Mouse (Mus musculus): ENCODE results near the gene Sh2d4b. TPM values are rescaled to one million over a fixed set of nuclear protein-coding genes. Genes with fewer than 3 reads are reported as not detected.

Gene Sh2d4b
- total RNA-seq (2021): 1 to 10 TPM; 5.8 to 6.7 TPM
- long read RNA-seq, experiment 1: 0 reads
- long read RNA-seq, experiment 2: 0 reads

DNA sequence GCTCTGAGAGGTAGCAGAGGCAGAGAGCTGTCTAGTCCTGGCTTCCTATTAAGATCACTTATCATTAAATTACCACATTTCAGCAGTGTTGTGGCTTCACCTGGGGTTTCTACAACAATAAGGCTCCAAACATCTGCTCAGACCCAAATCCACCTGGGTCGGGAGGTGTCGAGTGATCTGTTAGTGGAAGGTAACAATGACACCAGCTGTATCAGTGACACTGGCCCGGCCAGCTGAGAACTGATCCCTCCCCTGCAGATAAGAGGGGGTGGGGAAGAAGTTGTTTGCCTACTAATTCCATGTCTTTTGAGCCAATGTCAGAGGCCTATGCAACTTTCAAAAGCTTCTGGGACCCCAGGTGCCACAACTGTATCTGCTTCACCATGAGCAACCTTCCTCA, at the start of gene Sh2d4b:
TSS of gene Sh2d4b (minus strand) at position 71 of the 400 bp plus-strand sequence.
- H3K27ac ChIP-seq: no peak within 1 kb of the TSS
- H3K4me3 ChIP-seq: no peak within 1 kb of the TSS
- no peak for DNase-seq (ENCODE audit: extremely low spot score in 1 of 2, low spot score in 2 of 2)
- intact Hi-C loops (cut with DNase I): loop anchor here (5.0 kb wide), 1 partner anchor 1361 kb away; no protein-coding TSS in a partner anchor
- no peak for TF ChIP-seq CTCF (IDR thresholded peaks at IDR 0.05)

DNA sequence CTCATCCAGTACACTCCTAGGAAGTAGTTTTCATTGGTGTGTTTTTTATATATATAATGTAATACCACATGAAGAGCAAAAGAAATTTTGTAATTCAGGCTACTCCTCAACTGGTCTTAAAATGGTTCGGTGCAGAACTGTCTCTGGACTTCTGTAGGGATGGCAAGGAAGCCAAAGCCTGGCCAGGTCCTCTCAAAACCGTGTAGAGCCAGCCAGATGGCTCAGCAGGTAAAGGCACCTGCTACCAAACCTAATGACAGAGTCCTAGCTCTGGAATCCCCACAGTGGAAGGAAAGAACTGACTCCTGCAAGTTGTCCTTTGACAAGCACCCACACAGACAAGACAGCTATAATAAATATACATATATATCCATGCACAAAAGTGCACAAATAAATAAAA, 49.4 kb upstream of the Sh2d4b start:
- no peak for DNase-seq (ENCODE audit: extremely low spot score in 1 of 2, low spot score in 2 of 2)
- Histone ChIP-seq H3K27ac (peak overlapping the region; percentile 30; the same call in 1 of the 2 replicates), H3K4me3 (no peak overlapping the region)
- intact Hi-C loops (cut with DNase I): no loop called here
- no peak for TF ChIP-seq CTCF (IDR thresholded peaks at IDR 0.05)

DNA sequence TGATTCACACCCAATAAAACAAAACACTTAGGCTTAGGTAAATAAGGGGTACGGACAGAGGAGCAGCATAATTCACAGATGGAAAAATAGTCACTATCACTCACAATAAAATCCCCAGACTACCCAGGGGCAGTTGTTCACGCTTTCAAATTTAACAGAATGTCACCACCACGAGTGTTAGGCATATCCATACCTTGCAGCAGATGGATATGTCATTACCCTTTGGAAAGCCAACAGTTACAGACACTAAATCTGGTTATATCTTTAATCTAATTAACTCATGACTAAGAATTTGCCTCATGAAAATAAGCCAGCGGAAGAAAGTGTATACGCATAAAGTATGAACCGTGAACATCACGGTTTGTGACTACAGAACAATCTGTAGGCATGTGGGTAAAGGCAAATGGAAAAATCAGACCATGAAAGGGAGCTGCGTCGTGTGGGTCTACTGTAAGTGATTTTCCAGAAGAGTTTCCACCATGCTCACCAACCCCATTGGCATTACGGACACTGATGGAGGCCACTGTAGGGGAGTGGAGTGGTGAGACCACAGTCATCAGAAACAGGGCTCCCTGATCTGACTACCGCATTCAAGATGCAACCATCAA, 45.4 kb upstream of the Sh2d4b start:
- intact Hi-C loops (cut with DNase I): no loop called here
- no peak overlapping the region for H3K4me3 ChIP-seq
- no peak overlapping the region for H3K27ac ChIP-seq
- no peak for DNase-seq (ENCODE audit: extremely low spot score in 1 of 2, low spot score in 2 of 2)
- TF ChIP-seq CTCF (IDR thresholded peaks at IDR 0.05): no peak

DNA sequence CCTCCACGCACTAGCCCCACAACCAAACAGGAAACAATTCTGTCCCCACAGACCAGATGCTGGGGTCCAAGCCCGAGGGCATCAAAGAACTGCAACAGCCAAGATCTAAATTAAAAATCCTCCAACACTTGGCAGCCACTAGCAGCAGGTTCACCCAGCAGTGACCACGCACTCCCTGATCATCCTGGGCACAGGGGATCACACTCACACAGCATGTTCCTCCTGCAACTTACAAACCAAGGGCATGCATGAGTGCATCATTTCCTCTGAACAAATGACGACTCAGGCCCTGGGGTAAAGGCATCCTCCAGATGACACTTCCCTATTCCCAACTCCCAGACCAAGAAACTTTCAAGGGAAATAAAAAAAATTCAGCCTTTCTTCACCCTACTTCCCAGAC, 44.0 kb upstream of the Sh2d4b start:
- no peak for TF ChIP-seq CTCF (IDR thresholded peaks at IDR 0.05)
- DNase-seq (ENCODE audit: extremely low spot score in 1 of 2, low spot score in 2 of 2): no peak
- intact Hi-C loops (cut with DNase I): no loop called here
- H3K4me3 ChIP-seq: no peak overlapping the region
- no peak overlapping the region for H3K27ac ChIP-seq

DNA sequence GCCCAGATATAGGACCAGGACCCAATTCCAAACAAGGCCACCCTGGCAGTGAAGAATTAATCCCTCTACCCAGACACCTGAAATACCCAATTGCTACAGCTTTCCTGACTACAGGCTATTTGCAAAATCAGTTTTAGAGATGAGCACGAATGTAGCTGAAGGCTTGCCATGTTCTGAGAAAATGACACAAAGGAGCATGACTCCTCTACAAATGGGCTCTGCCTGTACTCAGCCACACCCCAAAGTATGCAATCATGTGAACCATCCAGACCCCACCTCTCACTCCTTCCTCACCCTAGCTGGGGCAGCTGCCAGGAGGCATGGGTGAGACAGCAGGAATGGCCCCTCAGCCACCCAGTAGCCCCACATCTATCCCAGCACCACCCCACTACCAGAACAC, 42.4 kb upstream of the Sh2d4b start:
- intact Hi-C loops (cut with DNase I): no loop called here
- H3K27ac ChIP-seq: no peak overlapping the region; the same call in 1 of the 2 replicates
- H3K4me3 ChIP-seq: no peak overlapping the region
- no peak for DNase-seq (ENCODE audit: extremely low spot score in 1 of 2, low spot score in 2 of 2)
- TF ChIP-seq CTCF (IDR thresholded peaks at IDR 0.05): no peak

DNA sequence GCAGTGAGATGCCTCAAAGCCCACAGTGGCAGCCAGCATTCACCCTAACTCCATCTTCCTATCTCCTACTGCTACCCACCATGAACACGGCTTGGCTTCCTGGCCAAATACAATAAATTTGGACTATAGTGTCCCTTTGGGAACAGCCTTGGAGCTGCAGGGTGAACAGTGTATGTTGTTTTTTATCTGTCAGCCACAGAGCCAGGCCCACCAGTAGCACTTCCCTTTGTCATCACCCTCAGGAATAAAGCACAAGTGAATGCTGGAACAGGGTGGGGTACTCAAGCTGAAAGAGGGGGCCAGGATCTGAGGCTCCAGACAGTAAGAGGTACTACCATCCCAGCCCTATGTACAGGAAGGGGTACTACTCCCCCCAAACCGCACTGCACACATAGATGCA, 42.0 kb upstream of the Sh2d4b start:
- no peak for DNase-seq (ENCODE audit: extremely low spot score in 1 of 2, low spot score in 2 of 2)
- TF ChIP-seq CTCF (IDR thresholded peaks at IDR 0.05): no peak

DNA sequence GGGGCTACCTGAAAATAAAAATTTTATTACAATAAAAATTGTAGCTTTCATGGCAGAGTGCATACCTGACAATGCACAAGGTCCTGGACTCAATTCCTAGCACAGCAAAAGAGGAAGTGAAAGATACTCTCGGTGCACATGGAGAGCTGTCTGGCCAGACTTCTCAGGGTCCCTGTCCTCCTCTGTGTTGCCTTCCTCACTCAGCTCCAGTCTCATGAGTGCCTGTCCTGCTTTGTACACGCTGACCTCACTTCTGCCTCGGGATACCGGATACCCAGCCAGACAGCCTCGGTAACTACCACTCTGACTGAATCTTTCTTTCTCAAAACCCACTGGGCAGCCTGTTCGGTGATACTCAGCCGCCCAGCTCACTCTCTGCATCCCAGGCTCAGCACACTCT, 40.3 kb upstream of the Sh2d4b start:
- TF ChIP-seq CTCF (IDR thresholded peaks at IDR 0.05): no peak
- no peak overlapping the region for H3K27ac ChIP-seq

More for the DNA sequence above, 42.0 kb upstream of the Sh2d4b start:
- intact Hi-C loops (cut with DNase I): no loop called here
- no peak overlapping the region for H3K27ac ChIP-seq
- H3K4me3 ChIP-seq: no peak overlapping the region

DNA sequence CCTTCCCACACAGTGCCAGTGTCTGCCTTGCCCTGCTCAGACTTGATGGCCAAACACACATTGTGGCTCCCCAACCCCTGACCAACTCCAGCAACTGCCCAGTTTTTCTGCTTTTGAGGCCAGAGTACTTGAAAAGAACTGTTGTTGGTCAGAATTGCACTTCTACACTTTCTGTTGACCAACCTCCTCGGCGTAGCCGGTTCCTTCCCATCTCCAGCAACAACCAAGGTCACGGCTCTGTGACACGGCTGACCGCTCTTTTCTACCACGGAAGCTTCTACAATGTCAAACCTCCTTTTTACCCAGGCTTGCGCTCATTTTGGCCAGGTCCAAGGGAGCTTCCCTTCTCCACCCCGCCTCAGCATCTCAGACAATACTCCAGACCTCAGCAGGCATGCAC, 39.2 kb upstream of the Sh2d4b start:
- no peak overlapping the region for H3K4me3 ChIP-seq
- intact Hi-C loops (cut with DNase I): no loop called here

More for the DNA sequence above, 40.3 kb upstream of the Sh2d4b start:
- intact Hi-C loops (cut with DNase I): no loop called here
- DNase-seq (ENCODE audit: extremely low spot score in 1 of 2, low spot score in 2 of 2): no peak
- H3K4me3 ChIP-seq: no peak overlapping the region

DNA sequence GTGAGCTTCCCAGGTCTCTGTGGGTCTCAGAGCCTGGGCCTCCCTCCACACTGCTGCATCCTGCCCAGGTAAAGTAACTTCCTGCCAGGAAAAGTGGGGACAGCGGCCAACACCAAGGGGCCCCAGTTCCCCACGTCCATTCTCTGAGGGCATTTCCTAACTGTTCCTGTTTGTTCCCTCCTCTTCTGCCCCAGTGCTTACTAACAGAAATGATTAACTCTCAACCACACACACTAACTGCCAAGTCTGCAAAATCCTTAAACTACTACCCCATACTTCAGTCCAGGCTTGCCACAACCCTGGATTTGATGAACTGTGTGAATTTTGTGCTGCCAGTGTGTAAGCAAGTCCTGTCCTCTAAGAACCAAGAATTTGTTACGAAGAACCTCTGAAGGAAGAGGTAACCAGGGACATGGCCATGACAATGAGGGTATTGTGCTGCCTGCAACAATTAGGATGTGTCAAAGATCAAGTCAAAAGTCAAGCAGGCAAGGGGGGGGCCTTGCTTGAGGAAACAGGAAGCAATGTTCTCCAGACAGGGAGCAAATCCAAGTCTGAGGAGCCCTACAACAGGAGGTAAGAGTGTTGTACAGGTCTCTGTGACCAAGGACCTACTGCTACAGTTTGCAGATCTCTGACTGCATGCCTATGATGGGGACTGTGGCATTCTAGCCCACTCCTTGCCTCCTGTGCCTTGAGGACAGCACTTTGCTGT, 38.2 kb upstream of the Sh2d4b start:
- intact Hi-C loops (cut with DNase I): no loop called here
- no peak overlapping the region for H3K4me3 ChIP-seq
- TF ChIP-seq CTCF (IDR thresholded peaks at IDR 0.05): no peak
- H3K27ac ChIP-seq: peak overlapping the region; percentile 13
- no peak for DNase-seq (ENCODE audit: extremely low spot score in 1 of 2, low spot score in 2 of 2)

More for the DNA sequence above, 39.2 kb upstream of the Sh2d4b start:
- H3K27ac ChIP-seq: no peak overlapping the region
- DNase-seq (ENCODE audit: extremely low spot score in 1 of 2, low spot score in 2 of 2): no peak
- no peak for TF ChIP-seq CTCF (IDR thresholded peaks at IDR 0.05)

DNA sequence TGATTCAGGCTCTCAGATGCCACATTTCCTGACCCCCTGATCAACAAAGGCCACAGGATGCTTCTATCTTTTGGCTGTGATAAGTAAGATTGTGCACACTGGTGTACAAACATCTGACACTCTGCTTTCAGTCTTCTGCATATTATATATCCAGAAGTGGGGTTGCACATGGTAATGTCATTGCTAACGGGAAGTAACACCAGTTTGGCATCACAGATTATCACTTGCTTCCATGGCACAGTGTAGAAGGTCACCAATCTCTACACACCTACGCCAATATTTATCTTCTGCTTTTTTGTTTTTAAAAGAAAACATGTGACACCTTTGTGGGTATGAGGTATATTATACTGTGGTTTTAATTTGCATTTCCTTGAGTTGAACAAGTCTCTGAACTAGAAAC, 36.9 kb upstream of the Sh2d4b start:
- DNase-seq (ENCODE audit: extremely low spot score in 1 of 2, low spot score in 2 of 2): no peak
- intact Hi-C loops (cut with DNase I): no loop called here
- TF ChIP-seq CTCF (IDR thresholded peaks at IDR 0.05): no peak
- Histone ChIP-seq H3K4me3 (no peak overlapping the region), H3K27ac (peak overlapping the region; percentile 63)

DNA sequence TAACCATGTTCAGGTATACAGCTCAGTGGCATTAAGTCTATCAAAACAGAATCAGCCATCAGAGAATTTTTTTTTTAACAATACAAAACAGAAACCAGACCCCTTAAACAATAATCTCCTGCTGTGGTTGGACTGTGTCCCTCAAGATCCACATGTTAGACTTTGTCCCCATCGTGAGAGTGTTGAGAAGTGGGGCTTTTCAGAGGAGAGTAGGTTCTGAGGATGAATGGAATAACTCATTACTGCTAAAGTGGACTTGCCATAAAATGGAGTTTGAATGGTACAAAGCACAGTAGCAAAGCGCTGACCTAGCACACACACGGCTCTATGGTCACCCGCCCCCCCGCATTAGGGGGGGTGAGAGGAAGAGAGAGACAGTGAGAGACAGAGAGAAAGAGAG, 35.8 kb upstream of the Sh2d4b start:
- no peak for DNase-seq (ENCODE audit: extremely low spot score in 1 of 2, low spot score in 2 of 2)
- TF ChIP-seq CTCF (IDR thresholded peaks at IDR 0.05): no peak
- no peak overlapping the region for H3K4me3 ChIP-seq
- peak overlapping the region; percentile 63 for H3K27ac ChIP-seq
- intact Hi-C loops (cut with DNase I): no loop called here

DNA sequence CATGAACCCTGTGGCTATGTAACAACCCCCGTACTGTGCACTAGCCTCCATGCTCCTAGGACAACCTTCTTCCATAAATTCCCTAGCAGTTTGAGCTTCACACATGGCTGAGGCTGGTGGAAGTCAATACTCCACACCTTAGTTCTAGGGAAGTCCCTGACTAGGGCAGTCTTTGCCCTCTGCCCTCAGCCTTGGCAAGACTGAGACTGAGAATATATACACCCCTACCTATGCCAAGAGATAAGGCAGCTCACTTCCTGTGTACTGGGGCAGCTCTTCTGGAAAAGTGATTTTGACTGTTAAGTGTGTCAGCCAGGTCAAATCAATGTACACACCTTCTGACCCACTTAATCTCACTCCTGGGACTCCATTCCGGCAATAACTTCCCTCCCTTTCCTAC, 34.0 kb upstream of the Sh2d4b start:
- DNase-seq (ENCODE audit: extremely low spot score in 1 of 2, low spot score in 2 of 2): no peak
- no peak for TF ChIP-seq CTCF (IDR thresholded peaks at IDR 0.05)
- intact Hi-C loops (cut with DNase I): no loop called here
- no peak overlapping the region for H3K4me3 ChIP-seq
- H3K27ac ChIP-seq: no peak overlapping the region

All from left cerebral cortex, adult 2 months (tissue).